23 mouse cellular contexts compared by ENCODE assay signal in genomic region chr4:12491306-12491705, GRCm38 (mm10).
A peak's percentile ranks its signal among the peaks of the same experiment; 100 is the strongest.
DNase-seq lines count a peak whose midpoint lies in the region; ATAC-seq and TF ChIP-seq lines count a peak whose summit lies in the region.
"Had no signal": no experiment of that assay in that cellular context is flagged by ENCODE, and none has a peak within 500 bp of the region (broad histone marks: within the 10 kb centered on the region; RNA-seq: fewer than 3 reads in every experiment).

No protein-coding gene starts in this region.

- no peak for TF ChIP-seq CTCF in left cerebral cortex, adult 2 months (IDR thresholded peaks at IDR 0.05)

- no peaks in the 10 kb centered on the region for H3K9me3 ChIP-seq in heart, embryonic 11.5 days (replicated peaks; ENCODE audit: control insufficient read depth, low read length)
- H3K9me3 ChIP-seq: embryonic facial prominence, embryonic 12.5 days; forebrain, embryonic 12.5 days; heart, embryonic 15.5 days; hindbrain, embryonic 12.5 days had no signal

- no peak for ATAC-seq in heart, embryonic 11.5 days (replicated peaks; ENCODE audit: insufficient number of reproducible peaks, low FRiP score, low TSS enrichment)
- ATAC-seq: activated CD4-positive, CD25-positive, alpha-beta regulatory T cell, adult 4 months; forebrain, embryonic 16.5 days; hindbrain, embryonic 16.5 days; inflammation-experienced regulatory T-cells, adult 6 months; intestine, postnatal 0 days; Patski had no signal

- H3K4me3 ChIP-seq in heart, embryonic 11.5 days (ENCODE audit: low read depth, low read length) = no peak overlapping the region
- no peak overlapping the region for H3K4me3 ChIP-seq in left cerebral cortex, adult 2 months
- H3K4me3 ChIP-seq: embryonic facial prominence, embryonic 12.5 days; forebrain, embryonic 12.5 days; heart, embryonic 15.5 days; hindbrain, embryonic 12.5 days had no signal

- H3K36me3 ChIP-seq in heart, embryonic 11.5 days (ENCODE audit: control insufficient read depth, insufficient read depth, low read length) = no peaks in the 10 kb centered on the region
- H3K36me3 ChIP-seq: embryonic facial prominence, embryonic 12.5 days; forebrain, embryonic 12.5 days; heart, embryonic 15.5 days; hindbrain, embryonic 12.5 days had no signal

- H3K4me1 ChIP-seq in heart, embryonic 11.5 days (ENCODE audit: control insufficient read depth, insufficient read depth, low read length) = no peaks in the 10 kb centered on the region
- H3K4me1 ChIP-seq: embryonic facial prominence, embryonic 12.5 days; forebrain, embryonic 12.5 days; heart, embryonic 15.5 days; hindbrain, embryonic 12.5 days had no signal

- H3K27me3 ChIP-seq in heart, embryonic 11.5 days (ENCODE audit: control insufficient read depth, insufficient read depth, low read length) = no peaks in the 10 kb centered on the region
- H3K27me3 ChIP-seq: CH12.LX; embryonic facial prominence, embryonic 12.5 days; forebrain, embryonic 12.5 days; heart, embryonic 15.5 days; hindbrain, embryonic 12.5 days; Patski had no signal

- WGBS in heart, embryonic 11.5 days (ENCODE audit: insufficient replicate concordance) = 84% methylated on average over 6 of the region's 6 CpGs

- H3K4me2 ChIP-seq in heart, embryonic 11.5 days = no peak overlapping the region
- H3K4me2 ChIP-seq: embryonic facial prominence, embryonic 12.5 days; forebrain, embryonic 12.5 days; heart, embryonic 15.5 days; hindbrain, embryonic 12.5 days had no signal

- H3K9ac ChIP-seq in heart, embryonic 11.5 days (ENCODE audit: low read depth, low read length) = no peak overlapping the region
- H3K9ac ChIP-seq: embryonic facial prominence, embryonic 12.5 days; forebrain, embryonic 12.5 days; heart, embryonic 15.5 days; hindbrain, embryonic 12.5 days had no signal

- intact Hi-C loops in left cerebral cortex, adult 2 months (cut with DNase I) = no loop called here

- no peak overlapping the region for H3K27ac ChIP-seq in heart, embryonic 11.5 days (ENCODE audit: low read depth, low read length)
- no peak overlapping the region for H3K27ac ChIP-seq in left cerebral cortex, adult 2 months
- H3K27ac ChIP-seq: embryonic facial prominence, embryonic 12.5 days; forebrain, embryonic 12.5 days; heart, embryonic 15.5 days; hindbrain, embryonic 12.5 days had no signal

- DNase-seq in heart, adult 11 months = peak; percentile 97
- no peak for DNase-seq in heart, postnatal 4 days
- DNase-seq in heart, adult 9 months (ENCODE audit: low spot score in 2 of 2) = peak; percentile 50 to 56
- peak; percentile 61 for DNase-seq in gastrocnemius, postnatal 25 days
- DNase-seq in skeletal muscle tissue, adult 2 months (ENCODE audit: low read depth, low spot score) = peak; percentile 46
- no peak for DNase-seq in left cerebral cortex, adult 2 months (ENCODE audit: extremely low spot score in 1 of 2, low spot score in 2 of 2)
- DNase-seq: adrenal gland, postnatal 14 days; cerebellum, adult 2 months; cerebellum, postnatal 10 days; embryo, embryonic 11 days; kidney, adult 8-10 months had no signal

Comparison
In these comparisons a context has a peak if more than half of its experiments do, and no peak if none do; other contexts are left out.
1. DNase-seq: peak in heart, adult 11 months (single experiment), heart, adult 9 months (2 of 2), gastrocnemius, postnatal 25 days (single experiment) and skeletal muscle tissue, adult 2 months (single experiment); none in heart, postnatal 4 days (single experiment) and left cerebral cortex, adult 2 months (0 of 2).